Mouse (Mus musculus): ENCODE measurements around the gene Zcchc14. TPM values are rescaled to one million over a fixed set of nuclear protein-coding genes. Genes with fewer than 3 reads are reported as not detected.

The Zcchc14 gene
- total RNA-seq, 1 experiment from 2014 or later: 57.8 TPM

DNA sequence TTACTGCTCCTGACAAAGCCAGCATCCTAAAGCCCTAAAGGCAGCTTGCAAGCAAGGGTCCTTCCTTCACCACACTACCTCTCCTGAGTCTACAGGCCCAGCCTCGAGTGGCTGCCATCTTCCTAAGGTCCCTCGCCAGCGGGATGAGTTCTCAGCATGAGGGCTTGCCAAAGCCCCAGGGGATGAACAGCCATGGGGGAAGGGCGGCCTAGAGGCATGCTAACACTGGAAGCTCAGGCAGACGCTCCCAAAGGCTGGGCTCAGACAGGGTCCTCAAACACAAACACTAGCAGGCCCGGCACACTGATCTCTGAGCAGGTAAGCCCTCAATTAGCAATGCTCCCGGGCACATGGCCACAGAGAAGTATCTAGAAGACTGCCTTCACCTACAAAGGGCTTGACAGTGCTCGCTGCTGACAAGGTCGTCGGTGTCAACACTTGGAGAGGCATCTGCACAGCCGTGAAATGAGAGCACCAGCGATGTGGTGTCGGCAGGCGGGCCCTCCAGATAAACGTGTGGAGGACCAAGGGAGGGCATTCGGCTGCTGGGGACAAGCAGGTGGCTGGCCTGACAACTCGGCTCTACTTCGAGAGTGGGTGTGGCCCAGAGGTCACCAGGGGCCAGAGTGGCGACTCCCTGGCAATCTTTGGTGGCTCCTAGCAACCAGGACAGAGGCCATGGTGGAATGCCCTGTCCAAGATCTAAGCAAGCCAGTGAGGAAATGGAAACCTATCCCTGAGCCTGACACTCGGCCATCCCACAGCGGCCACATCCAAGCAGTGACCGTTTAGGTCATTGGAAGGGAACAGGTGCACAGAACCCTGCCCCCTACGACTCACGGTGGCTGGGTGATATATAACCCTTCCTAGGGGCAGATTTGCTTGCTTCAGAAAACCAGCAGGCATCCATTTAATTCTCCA lies 101.4 kb downstream of the Zcchc14 start:
- DNase-seq: no peak

GRCm38 (mm10) chr8:121550056-121550455 lies 102.6 kb downstream of the Zcchc14 start:
- DNase-seq: no peak

Other genes with a start within 250 kb of the Zcchc14 start
- gene 1700018B08Rik, start 108.6 kb downstream of the Zcchc14 start, total RNA-seq (2021): not detected in 2 replicates
- gene Fbxo31, start 74.1 kb downstream of the Zcchc14 start, total RNA-seq (2021): 39.1 and 46.2 TPM in 2 replicates
- gene Map1lc3b, start 62.5 kb downstream of the Zcchc14 start, total RNA-seq (2021): 171 and 182 TPM in 2 replicates
- gene Jph3, start 76.7 kb upstream of the Zcchc14 start, total RNA-seq (2021): 2.0 and 3.2 TPM in 2 replicates
- gene Klhdc4, start 176.7 kb upstream of the Zcchc14 start, total RNA-seq (2021): 29.1 and 30.5 TPM in 2 replicates

Measured in adrenal gland, postnatal 25 days (tissue).